Mouse (Mus musculus) forebrain, embryonic 12.5 days (tissue): ENCODE results near the gene Acrv1. TPM values are rescaled to one million over a fixed set of nuclear protein-coding genes. Genes with fewer than 3 reads are reported as not detected.
"Not testable (repeated sequence)": the region's sequence is repeated elsewhere in the genome, so short reads cannot be mapped to it uniquely, and the experiment has no call there.

Source experiments
- ATAC-seq: fragments of 200-750 bp; cut with Nextera tagmentation; 2 replicates; pipeline ENCODE4 v1.8.0; 2017; ENCODE audit warnings: moderate TSS enrichment; ENCODE audit not compliant: low FRiP score
- H3K27ac ChIP-seq: fragments of 300-500 bp; sonication (generic); 2 replicates; pipeline ENCODE4 v1.5.1; 2016; ENCODE audit warnings: mild to moderate bottlenecking
- H3K27me3 ChIP-seq: fragments of 300-500 bp; sonication (generic); 2 replicates; pipeline ENCODE4 v1.6.1; 2016; ENCODE audit warnings: mild to moderate bottlenecking
- H3K36me3 ChIP-seq: fragments of 300-500 bp; sonication (generic); replicated peaks from 2 replicates; pipeline ENCODE4 v1.6.1; 2016; ENCODE audit warnings: mild to moderate bottlenecking
- H3K4me1 ChIP-seq: fragments of 300-500 bp; sonication (generic); 2 replicates; pipeline ENCODE4 v1.6.1; 2016
- H3K4me2 ChIP-seq: fragments of 300-500 bp; sonication (generic); 2 replicates; pipeline ENCODE4 v1.6.1; 2016; ENCODE audit warnings: mild to moderate bottlenecking, moderate library complexity
- H3K4me3 ChIP-seq: fragments of 300-500 bp; sonication (generic); replicated peaks from 2 replicates; pipeline ENCODE4 v1.5.1; 2016; ENCODE audit warnings: mild to moderate bottlenecking
- H3K9ac ChIP-seq: fragments of 300-500 bp; sonication (generic); 2 replicates; pipeline ENCODE4 v1.6.1; 2016; ENCODE audit warnings: mild to moderate bottlenecking
- H3K9me3 ChIP-seq: fragments of 300-500 bp; sonication (generic); 2 replicates; pipeline ENCODE4 v1.6.1; 2016
- WGBS: fragments of 180-500 bp; shearing (Covaris S2); methylation state at CpG from one replicate; pipeline ENCODE4 v1.1.7; 2016; 5-methylcytosine and 5-hydroxymethylcytosine counted together
- polyA plus RNA-seq: library from polyadenylated mRNA; unstranded; fragments of >200 nt; fragmentation: Nextera tagmentation; extraction: Ambion mirVana; gene quantifications from 2 replicates; pipeline ENCODE4 v1.2.1, GENCODE M21; 2016

The Acrv1 gene
- polyA plus RNA-seq: not detected in 2 replicates

- no peak within 1 kb of the TSS for H3K4me2 ChIP-seq
- no peaks in the 10 kb centered on the region for H3K4me1 ChIP-seq
- WGBS: 66% methylated on average over 1 of the region's 1 CpGs
- no peak for ATAC-seq
- no peaks in the 10 kb centered on the region for H3K36me3 ChIP-seq
- H3K4me3 ChIP-seq: no peak within 1 kb of the TSS
- no peak within 1 kb of the TSS for H3K9ac ChIP-seq
- H3K27ac ChIP-seq: no peak within 1 kb of the TSS
- H3K9me3 ChIP-seq: no peaks in the 10 kb centered on the region
- H3K27me3 ChIP-seq: no peaks in the 10 kb centered on the region
Measured at GRCm38 (mm10) chr9:36692920-36693319, at the start of gene Acrv1. Acrv1 (plus strand) TSS chr9:36693220.

- WGBS: 65% methylated on average over 3 of the region's 3 CpGs
- not testable (repeated sequence) for H3K4me3 ChIP-seq, H3K4me1 ChIP-seq, H3K9me3 ChIP-seq, H3K36me3 ChIP-seq, H3K27ac ChIP-seq, ATAC-seq, H3K27me3 ChIP-seq, H3K4me2 ChIP-seq, H3K9ac ChIP-seq
Measured at GRCm38 (mm10) chr9:36643276-36643675, 49.7 kb upstream of the Acrv1 start, which contains the start of gene A630095E13Rik. A630095E13Rik (minus strand) TSS chr9:36643376.

GRCm38 (mm10) chr9:36681424-36681823 lies 11.6 kb upstream of the Acrv1 start:
- Histone ChIP-seq H3K27ac (no peak overlapping the region), H3K4me1 (no peaks in the 10 kb centered on the region), H3K9me3 (no peaks in the 10 kb centered on the region), H3K4me3 (no peak overlapping the region), H3K27me3 (no peaks in the 10 kb centered on the region), H3K9ac (no peak overlapping the region), H3K36me3 (no peaks in the 10 kb centered on the region), H3K4me2 (no peak overlapping the region)
- ATAC-seq: no peak
- 74% methylated on average over 2 of the region's 2 CpGs for WGBS

- no peak for ATAC-seq
- Histone ChIP-seq H3K4me1 (no peaks in the 10 kb centered on the region), H3K4me3 (no peak overlapping the region), H3K36me3 (no peaks in the 10 kb centered on the region), H3K27ac (no peak overlapping the region), H3K27me3 (no peaks in the 10 kb centered on the region), H3K9me3 (no peaks in the 10 kb centered on the region), H3K4me2 (no peak overlapping the region), H3K9ac (no peak overlapping the region)
Measured at GRCm38 (mm10) chr9:36687329-36687728, 5.7 kb upstream of the Acrv1 start.

GRCm38 (mm10) chr9:36694276-36694675 lies 1.3 kb downstream of the Acrv1 start:
- Histone ChIP-seq H3K36me3 (no peaks in the 10 kb centered on the region), H3K4me2 (no peak overlapping the region), H3K27ac (no peak overlapping the region), H3K9ac (no peak overlapping the region), H3K4me3 (no peak overlapping the region), H3K4me1 (no peaks in the 10 kb centered on the region), H3K27me3 (no peaks in the 10 kb centered on the region), H3K9me3 (no peaks in the 10 kb centered on the region)
- no peak for ATAC-seq
- 96% methylated on average over 10 of the region's 10 CpGs for WGBS

- Histone ChIP-seq H3K4me2 (no peak overlapping the region), H3K4me1 (no peaks in the 10 kb centered on the region), H3K9me3 (no peaks in the 10 kb centered on the region), H3K9ac (no peak overlapping the region), H3K27me3 (no peaks in the 10 kb centered on the region), H3K27ac (no peak overlapping the region), H3K4me3 (no peak overlapping the region), H3K36me3 (peaks cover 19% of the 10 kb centered on the region)
- WGBS: 78% methylated on average over 3 of the region's 3 CpGs
- no peak for ATAC-seq
Measured at GRCm38 (mm10) chr9:36705923-36706322, 12.9 kb downstream of the Acrv1 start.

GRCm38 (mm10) chr9:36707304-36707703 lies 14.3 kb downstream of the Acrv1 start:
- Histone ChIP-seq H3K9me3 (no peaks in the 10 kb centered on the region), H3K4me1 (no peaks in the 10 kb centered on the region), H3K36me3 (peaks cover 22% of the 10 kb centered on the region), H3K27ac (no peak overlapping the region), H3K27me3 (no peaks in the 10 kb centered on the region), H3K4me2 (no peak overlapping the region), H3K4me3 (no peak overlapping the region), H3K9ac (no peak overlapping the region)
- 96% methylated on average over 6 of the region's 6 CpGs for WGBS
- ATAC-seq: no peak

GRCm38 (mm10) chr9:36716624-36717023 lies 23.6 kb downstream of the Acrv1 start:
- WGBS: 75% methylated on average over 3 of the region's 3 CpGs

GRCm38 (mm10) chr9:36726131-36727033 lies 33.4 kb downstream of the Acrv1 start:
- Histone ChIP-seq H3K4me1 (peaks cover 20% of the 10 kb centered on the region; the same call in 1 of the 2 replicates), H3K36me3 (peaks cover 27% of the 10 kb centered on the region), H3K4me3 (peak overlapping the region; percentile 63), H3K27ac (peak overlapping the region; percentile 95), H3K9ac (peak overlapping the region; percentile 68), H3K4me2 (peak overlapping the region; percentile 89), H3K9me3 (no peaks in the 10 kb centered on the region), H3K27me3 (no peaks in the 10 kb centered on the region)
- peak; percentile 95 for ATAC-seq
- under 1% methylated on average over 52 of the region's 53 CpGs for WGBS

More at GRCm38 (mm10) chr9:36716624-36717023, 23.6 kb downstream of the Acrv1 start:
- no peaks in the 10 kb centered on the region for H3K9me3 ChIP-seq
- no peak overlapping the region for H3K4me3 ChIP-seq
- no peak for ATAC-seq
- no peaks in the 10 kb centered on the region for H3K27me3 ChIP-seq
- H3K4me1 ChIP-seq: no peaks in the 10 kb centered on the region
- peaks cover 45% of the 10 kb centered on the region for H3K36me3 ChIP-seq
- H3K9ac ChIP-seq: no peak overlapping the region
- H3K4me2 ChIP-seq: no peak overlapping the region
- H3K27ac ChIP-seq: no peak overlapping the region

GRCm38 (mm10) chr9:36727034-36727755 lies 34.2 kb downstream of the Acrv1 start, which contains the start of gene Chek1:
Chek1 (minus strand) TSS chr9:36727065.
- H3K4me1 ChIP-seq: peaks cover 20% of the 10 kb centered on the region; the same call in 1 of the 2 replicates
- peak within 1 kb of the TSS; percentile 63 for H3K4me3 ChIP-seq
- peak within 1 kb of the TSS; percentile 95 for H3K27ac ChIP-seq
- H3K9me3 ChIP-seq: no peaks in the 10 kb centered on the region
- H3K36me3 ChIP-seq: peaks cover 25% of the 10 kb centered on the region
- ATAC-seq: peak; percentile 5; the same call in 1 of the 2 replicates
- no peaks in the 10 kb centered on the region for H3K27me3 ChIP-seq
- H3K4me2 ChIP-seq: peak within 1 kb of the TSS; percentile 89
- WGBS: 9% methylated on average over 12 of the region's 12 CpGs
- H3K9ac ChIP-seq: peak within 1 kb of the TSS; percentile 68
